Mouse (Mus musculus) neutrophil, adult 83 days (primary cell): Measurements from ENCODE around the gene B4galt4. TPM values are rescaled to one million over a fixed set of nuclear protein-coding genes. Genes with fewer than 3 reads are reported as not detected.

Experiments
- total RNA-seq, 2 experiments: library from RNA; stranded (reverse); gene quantifications; one replicate each; pipeline ENCODE4 v1.2.4; 2023

B4galt4 gene
- 1 to 10 TPM; 4.1 to 4.6 TPM for total RNA-seq

GRCm38 (mm10) chr16:38742113-38742658, at the start of gene B4galt4:
Gene B4galt4, plus strand, starts transcription at chr16:38742264.

GRCm38 (mm10) chr16:38712581-38713403, 29.3 kb upstream of the B4galt4 start, which contains the start of gene Arhgap31:
Gene Arhgap31, minus strand, starts transcription at chr16:38713274.

GRCm38 (mm10) chr16:38800091-38800490, 58.0 kb downstream of the B4galt4 start, which contains the start of gene Upk1b:
Gene Upk1b, minus strand, starts transcription at chr16:38800328.

Other genes starting within 250 kb of the B4galt4 start
- 10 to 100 TPM; 11.8 to 13.2 TPM for gene Timmdc1, start 219.6 kb upstream of the B4galt4 start, total RNA-seq
- 10 to 100 TPM in 1 of 2 experiments, 1 to 10 TPM in 1; 9.2 to 12.1 TPM for gene Poglut1, start 192.0 kb upstream of the B4galt4 start, total RNA-seq
- 10 to 100 TPM; 37.1 to 44.1 TPM for gene Tmem39a, start 183.6 kb upstream of the B4galt4 start, total RNA-seq
- 10 to 100 TPM; 15.3 to 18.3 TPM for gene Arhgap31, start 29.0 kb upstream of the B4galt4 start, total RNA-seq
- gene Upk1b, start 58.1 kb downstream of the B4galt4 start, total RNA-seq, result not detected
- not detected for gene 4930435E12Rik, start 86.5 kb downstream of the B4galt4 start, total RNA-seq
- gene Igsf11, start 150.4 kb downstream of the B4galt4 start, total RNA-seq, result not detected